Mouse (Mus musculus) kidney, embryonic 16.5 days (tissue): ENCODE measurements around the gene Rps2. TPM values are rescaled to one million over a fixed set of nuclear protein-coding genes. Genes with fewer than 3 reads are reported as not detected.
A peak's percentile ranks its signal among the peaks of the same experiment; 100 is the strongest.
"Not testable (repeated sequence)": the region's sequence is repeated elsewhere in the genome, so short reads cannot be mapped to it uniquely, and the experiment has no call there.

ENCODE experiments used
- ATAC-seq: fragments of 200-750 bp; cut with Nextera tagmentation; 2 replicates; pipeline ENCODE4 v1.8.0; 2017; ENCODE audit warnings: moderate TSS enrichment; ENCODE audit not compliant: low FRiP score, low TSS enrichment
- H3K27ac ChIP-seq: fragments of 300-500 bp; sonication (generic); 2 replicates; pipeline ENCODE4 v1.5.1; 2014; ENCODE audit warnings: low read length
- H3K27me3 ChIP-seq: fragments of 300-500 bp; sonication (generic); 2 replicates; pipeline ENCODE4 v1.6.1; 2014; ENCODE audit warnings: low read length, control low read depth, mixed read lengths; ENCODE audit not compliant: insufficient read depth
- H3K36me3 ChIP-seq: fragments of 300-500 bp; sonication (generic); 2 replicates; pipeline ENCODE4 v1.6.1; 2014; ENCODE audit warnings: low read length, control low read depth, mixed read lengths; ENCODE audit not compliant: insufficient read depth
- H3K4me1 ChIP-seq: fragments of 300-500 bp; sonication (generic); 2 replicates; pipeline ENCODE4 v1.6.1; 2014; ENCODE audit warnings: low read length, control low read depth, mixed read lengths; ENCODE audit not compliant: insufficient read depth
- H3K4me2 ChIP-seq: fragments of 300-500 bp; sonication (generic); replicated peaks from 2 replicates; pipeline ENCODE4 v1.6.1; 2014; ENCODE audit warnings: low read depth, low read length
- H3K4me3 ChIP-seq: fragments of 300-500 bp; sonication (generic); 2 replicates; pipeline ENCODE4 v1.5.1; 2014; ENCODE audit warnings: mild to moderate bottlenecking, low read length
- H3K9ac ChIP-seq: fragments of 300-500 bp; sonication (generic); replicated peaks from 2 replicates; pipeline ENCODE4 v1.6.1; 2014; ENCODE audit warnings: low read length
- H3K9me3 ChIP-seq: fragments of 300-500 bp; sonication (generic); 2 replicates; pipeline ENCODE4 v1.6.1; 2016; ENCODE audit warnings: low read length, control low read depth
- WGBS: fragments of 180-500 bp; shearing (Covaris S2); extraction: QIAGEN DNeasy Blood & Tissue Kit; methylation state at CpG from one replicate; pipeline ENCODE4 v1.1.7; 2014; 5-methylcytosine and 5-hydroxymethylcytosine counted together
- polyA plus RNA-seq: library from polyadenylated mRNA; unstranded; fragments of >200 nt; fragmentation: Nextera tagmentation; extraction: Ambion mirVana; gene quantifications from 2 replicates; pipeline ENCODE4 v1.2.1, GENCODE M21; 2015

Rps2 gene
- 1,489 and 1,547 TPM in 2 replicates for polyA plus RNA-seq

DNA sequence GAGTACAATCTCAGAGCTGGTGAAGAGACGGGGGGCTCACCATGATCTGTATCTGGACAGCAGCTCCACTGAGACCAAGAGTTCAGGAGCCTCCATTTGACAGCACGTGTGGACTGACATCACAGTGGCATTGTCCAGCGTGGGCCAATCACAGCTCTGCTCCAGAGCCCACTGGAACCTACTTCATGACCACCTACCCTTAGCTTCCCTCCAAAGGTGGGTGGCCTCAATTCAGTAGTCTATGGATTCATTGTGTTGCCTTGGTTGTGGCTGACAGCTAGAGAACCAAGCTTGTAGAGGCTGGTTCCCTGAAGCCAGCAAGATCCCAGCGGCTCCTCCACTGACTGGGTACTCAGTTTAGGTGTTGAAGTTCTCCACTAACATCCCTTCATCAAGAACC lies at the start of gene Rps2, which contains the start of gene Rnf151:
TSS of gene Rps2 (plus strand) at position 174 of the 400 bp plus-strand sequence.
TSS of gene Rnf151 (minus strand) at position 121 of the 400 bp plus-strand sequence.
- ATAC-seq = no peak
- H3K9ac ChIP-seq = peak within 1 kb of the TSS; percentile 92
- no peaks in the 10 kb centered on the region for H3K9me3 ChIP-seq
- peaks cover 20% of the 10 kb centered on the region for H3K36me3 ChIP-seq
- peak within 1 kb of the TSS; percentile 96 for H3K4me3 ChIP-seq
- 91% methylated on average over 4 of the region's 4 CpGs for WGBS
- H3K27ac ChIP-seq = no peak within 1 kb of the TSS
- H3K4me2 ChIP-seq = peak within 1 kb of the TSS; percentile 59
- peaks cover 36% of the 10 kb centered on the region for H3K4me1 ChIP-seq
- H3K27me3 ChIP-seq = no peaks in the 10 kb centered on the region

DNA sequence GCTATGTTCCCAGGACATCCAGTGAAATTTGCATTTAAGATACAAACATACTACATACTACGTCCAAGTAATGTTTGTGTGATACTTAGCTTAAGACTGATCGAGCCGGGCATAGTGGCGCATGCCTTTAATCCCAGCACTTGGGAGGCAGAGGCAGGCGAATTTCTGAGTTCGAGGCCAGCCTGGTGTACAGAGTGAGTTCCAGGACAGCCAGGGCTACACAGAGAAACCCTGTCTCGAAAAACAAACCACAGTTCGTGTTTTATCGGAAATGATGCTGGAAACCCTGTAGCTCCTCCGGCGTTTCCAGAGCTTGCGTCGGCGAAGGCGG lies 48.7 kb upstream of the Rps2 start:
- Histone ChIP-seq H3K4me2 (peak overlapping the region; percentile 60), H3K4me1 (peaks cover 32% of the 10 kb centered on the region), H3K9ac (peak overlapping the region; percentile 95), H3K27ac (peak overlapping the region; percentile 80), H3K4me3 (peak overlapping the region; percentile 84)
- not testable (repeated sequence) for H3K9me3 ChIP-seq, H3K27me3 ChIP-seq, H3K36me3 ChIP-seq
- 11% methylated on average over 15 of the region's 15 CpGs for WGBS
- peak; percentile 8 for ATAC-seq

DNA sequence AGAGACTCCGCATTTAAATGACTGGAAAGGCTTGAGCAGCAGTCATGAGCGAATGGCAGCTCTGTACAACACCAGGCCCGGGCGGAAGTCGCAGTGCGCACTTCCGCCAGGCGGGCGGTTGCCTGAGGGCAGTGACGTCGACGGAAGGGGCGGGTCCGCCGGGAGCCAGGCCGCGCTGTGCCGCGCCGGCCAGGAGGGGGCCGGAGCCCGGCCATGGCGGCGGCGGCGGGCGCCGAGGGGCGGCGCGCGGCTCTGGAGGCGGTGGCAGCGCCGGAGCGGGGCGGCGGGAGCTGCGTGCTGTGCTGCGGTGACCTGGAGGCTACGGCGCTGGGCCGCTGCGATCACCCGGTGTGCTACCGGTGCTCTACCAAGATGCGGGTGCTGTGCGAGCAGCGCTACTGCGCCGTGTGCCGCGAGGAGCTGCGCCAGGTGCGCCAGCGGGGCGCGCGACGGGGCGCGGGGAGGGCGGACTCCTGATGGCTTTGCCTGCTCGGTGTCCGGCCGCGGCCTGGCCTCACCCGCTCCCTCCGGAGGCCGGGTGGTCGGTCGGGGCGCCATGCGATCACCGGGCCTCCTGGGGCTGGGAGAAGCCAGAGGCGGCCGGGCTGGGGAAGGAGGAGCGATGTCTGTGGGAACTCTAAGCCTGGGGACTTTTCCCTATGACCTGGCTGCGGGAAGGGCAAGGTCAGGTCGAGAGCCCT lies 48.2 kb upstream of the Rps2 start, which contains the start of gene Zfp598:
TSS of gene Zfp598 (plus strand) at position 143 of the 701 bp plus-strand sequence.
- Histone ChIP-seq H3K4me3 (peak within 1 kb of the TSS; percentile 84), H3K27me3 (no peaks in the 10 kb centered on the region), H3K4me1 (peaks cover 32% of the 10 kb centered on the region), H3K9me3 (no peaks in the 10 kb centered on the region), H3K9ac (peak within 1 kb of the TSS; percentile 95), H3K27ac (peak within 1 kb of the TSS; percentile 80), H3K36me3 (no peaks in the 10 kb centered on the region), H3K4me2 (peak within 1 kb of the TSS; percentile 92)
- ATAC-seq = peak; percentile 99
- under 1% methylated on average over 76 of the region's 80 CpGs for WGBS

DNA sequence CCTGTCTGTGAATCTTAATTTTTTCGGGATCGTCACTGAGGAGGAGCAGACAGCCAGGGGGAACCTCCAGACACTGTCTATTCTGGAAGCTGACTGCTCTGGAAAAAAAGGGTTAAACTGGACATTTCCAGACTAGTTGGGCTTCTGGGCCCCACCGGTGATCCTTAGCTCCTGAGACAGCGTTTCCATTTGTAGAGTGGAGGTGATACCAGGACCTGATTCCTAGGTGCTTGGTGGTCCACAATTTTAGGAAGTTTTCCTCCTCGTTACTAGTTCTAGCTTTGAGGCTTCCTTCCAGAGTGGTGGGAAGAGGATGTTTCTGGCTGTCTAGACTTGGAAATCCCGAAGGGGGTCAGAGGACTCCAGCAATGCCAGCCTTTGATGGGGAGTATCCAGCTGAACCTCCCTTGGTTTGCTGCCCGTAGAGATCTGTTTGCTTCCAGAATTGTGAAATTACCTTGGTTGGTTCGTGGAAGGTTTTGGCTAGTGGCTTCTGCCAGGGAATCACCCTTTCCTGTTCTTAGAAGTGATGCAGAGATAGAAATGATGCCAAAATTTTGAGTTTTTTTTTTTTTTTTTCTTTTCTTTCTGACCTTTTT lies 47.6 kb upstream of the Rps2 start:
- Histone ChIP-seq H3K36me3 (no peaks in the 10 kb centered on the region), H3K4me3 (peak overlapping the region; percentile 84), H3K27me3 (no peaks in the 10 kb centered on the region), H3K4me1 (peaks cover 32% of the 10 kb centered on the region), H3K27ac (peak overlapping the region; percentile 80), H3K9me3 (no peaks in the 10 kb centered on the region), H3K9ac (peak overlapping the region; percentile 95), H3K4me2 (peak overlapping the region; percentile 92)
- no peak for ATAC-seq
- 8% methylated on average over 8 of the region's 8 CpGs for WGBS

DNA sequence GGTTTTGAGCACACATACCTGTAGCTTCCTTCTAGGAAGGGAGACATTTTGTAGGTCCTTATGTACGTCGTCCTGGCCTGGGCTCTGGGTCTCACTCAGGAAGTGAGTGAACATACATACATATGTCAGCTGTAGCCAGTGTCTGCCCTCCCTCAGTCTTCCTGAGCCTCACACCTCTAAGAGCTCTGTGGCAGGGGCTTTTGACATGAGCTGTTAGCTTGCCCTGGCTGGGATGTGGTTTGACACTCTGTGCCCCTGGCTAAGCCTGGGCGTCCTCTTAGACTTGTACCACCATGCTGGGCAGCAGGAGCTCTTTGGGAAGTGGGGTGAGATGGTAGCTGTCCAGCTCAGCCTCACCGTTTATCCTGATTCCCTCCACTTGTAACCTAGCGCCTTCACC lies 46.6 kb upstream of the Rps2 start:
- Histone ChIP-seq H3K4me1 (peaks cover 32% of the 10 kb centered on the region), H3K27me3 (no peaks in the 10 kb centered on the region), H3K9me3 (no peaks in the 10 kb centered on the region), H3K4me2 (peak overlapping the region; percentile 92), H3K27ac (no peak overlapping the region), H3K4me3 (no peak overlapping the region), H3K9ac (peak overlapping the region; percentile 95), H3K36me3 (no peaks in the 10 kb centered on the region)
- 66% methylated on average over 5 of the region's 5 CpGs for WGBS
- no peak for ATAC-seq

DNA sequence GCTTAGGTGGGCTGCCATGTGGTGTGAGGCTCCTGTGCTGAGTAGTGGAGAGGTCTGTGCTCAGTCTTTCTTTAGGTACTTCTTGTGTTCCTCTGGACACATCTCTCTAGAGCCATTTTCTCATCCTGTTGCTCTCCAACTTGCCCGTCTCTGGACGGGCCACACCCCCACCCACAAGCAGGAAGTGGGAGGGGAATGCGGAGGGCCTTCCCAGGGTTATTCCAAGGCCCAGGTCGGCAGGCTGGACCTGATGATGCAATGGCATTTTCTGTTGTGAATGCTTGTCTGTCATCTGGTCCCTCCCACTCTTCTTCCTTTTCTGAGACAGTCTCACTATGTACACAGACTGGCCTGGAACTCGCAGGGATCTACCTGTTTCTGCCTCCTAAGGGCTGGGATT lies 45.8 kb upstream of the Rps2 start:
- 15% methylated on average over 5 of the region's 5 CpGs for WGBS
- peaks cover 6% of the 10 kb centered on the region for H3K36me3 ChIP-seq
- peak overlapping the region; percentile 37 for H3K4me2 ChIP-seq
- H3K4me3 ChIP-seq = peak overlapping the region; percentile 14; the same call in 1 of the 2 replicates
- peaks cover 32% of the 10 kb centered on the region for H3K4me1 ChIP-seq
- H3K9ac ChIP-seq = peak overlapping the region; percentile 46
- H3K27me3 ChIP-seq = no peaks in the 10 kb centered on the region
- H3K27ac ChIP-seq = peak overlapping the region; percentile 22; the same call in 1 of the 2 replicates
- H3K9me3 ChIP-seq = no peaks in the 10 kb centered on the region
- no peak for ATAC-seq

DNA sequence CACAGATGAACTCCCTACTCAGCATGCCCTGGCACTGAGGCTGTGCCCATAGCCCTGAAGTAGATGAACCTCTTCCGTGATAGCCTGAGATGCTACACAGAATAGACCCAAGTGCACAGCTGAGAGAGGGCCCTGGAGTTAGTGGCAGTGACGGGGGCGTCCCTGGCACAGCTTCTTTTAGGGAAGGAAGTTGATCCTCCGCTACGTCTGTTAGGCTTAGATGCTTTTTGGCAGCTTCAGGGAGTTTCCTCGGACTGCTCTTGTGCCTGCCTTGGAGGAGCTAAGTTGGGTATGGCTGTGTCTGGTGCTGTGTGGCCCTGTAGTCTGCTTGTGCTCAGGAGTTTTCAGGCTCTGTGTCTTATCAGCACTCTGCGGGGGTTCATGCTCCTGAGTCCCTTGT lies 43.6 kb upstream of the Rps2 start:
- no peak overlapping the region for H3K9ac ChIP-seq
- peaks cover 28% of the 10 kb centered on the region for H3K4me1 ChIP-seq
- no peaks in the 10 kb centered on the region for H3K27me3 ChIP-seq
- H3K36me3 ChIP-seq = peaks cover 27% of the 10 kb centered on the region
- 85% methylated on average over 7 of the region's 7 CpGs for WGBS
- H3K4me2 ChIP-seq = no peak overlapping the region
- H3K9me3 ChIP-seq = no peaks in the 10 kb centered on the region
- ATAC-seq = no peak
- no peak overlapping the region for H3K4me3 ChIP-seq
- no peak overlapping the region for H3K27ac ChIP-seq

DNA sequence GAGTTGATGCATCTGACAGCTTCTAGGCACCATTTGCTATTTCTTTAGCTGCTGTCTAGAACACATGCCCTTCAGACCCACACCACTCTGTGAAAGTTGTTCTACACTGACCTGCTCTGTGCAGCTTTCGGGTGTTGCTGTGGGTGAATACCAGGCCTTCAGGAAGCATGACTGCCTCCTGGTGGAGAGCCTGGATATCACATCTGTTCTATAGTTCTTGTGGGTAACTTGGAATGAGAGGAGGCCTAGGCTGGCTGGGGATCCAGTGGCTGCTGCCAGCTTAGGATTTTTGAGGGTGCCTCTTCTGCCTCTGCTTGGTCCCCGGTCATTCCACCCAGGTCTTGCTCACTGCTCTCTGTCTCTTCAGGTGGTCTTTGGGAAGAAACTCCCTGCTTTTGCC lies 41.7 kb upstream of the Rps2 start:
- Histone ChIP-seq H3K4me2 (no peak overlapping the region), H3K9me3 (no peaks in the 10 kb centered on the region), H3K4me3 (no peak overlapping the region), H3K4me1 (peaks cover 19% of the 10 kb centered on the region), H3K27me3 (no peaks in the 10 kb centered on the region), H3K9ac (peak overlapping the region; percentile 15; the same call in 1 of the 2 replicates), H3K27ac (no peak overlapping the region), H3K36me3 (peaks cover 41% of the 10 kb centered on the region)
- no peak for ATAC-seq
- WGBS = 69% methylated on average over 2 of the region's 2 CpGs

DNA sequence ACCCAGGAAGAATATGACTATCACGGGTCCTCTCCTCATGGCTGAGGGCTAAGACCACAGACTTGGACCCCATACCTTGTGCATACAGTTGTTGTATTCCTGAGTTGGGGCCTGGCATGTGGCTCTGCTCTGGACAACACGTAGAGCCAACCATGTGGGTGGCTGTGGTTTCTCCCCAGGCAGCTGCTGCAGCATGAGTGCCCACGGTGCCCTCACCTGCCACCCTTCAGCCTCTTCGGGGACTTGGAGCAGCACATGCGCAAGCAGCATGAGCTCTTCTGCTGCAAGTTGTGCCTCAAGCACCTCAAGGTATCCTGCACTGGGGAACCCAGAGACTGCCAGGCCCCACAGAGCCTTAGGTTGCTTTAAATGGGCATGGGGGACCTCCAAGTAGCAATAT lies 41.0 kb upstream of the Rps2 start:
- peaks cover 45% of the 10 kb centered on the region for H3K36me3 ChIP-seq
- 95% methylated on average over 5 of the region's 5 CpGs for WGBS
- no peaks in the 10 kb centered on the region for H3K9me3 ChIP-seq
- H3K27me3 ChIP-seq = no peaks in the 10 kb centered on the region
- H3K27ac ChIP-seq = no peak overlapping the region
- no peak for ATAC-seq
- H3K9ac ChIP-seq = no peak overlapping the region
- peaks cover 12% of the 10 kb centered on the region for H3K4me1 ChIP-seq
- H3K4me3 ChIP-seq = no peak overlapping the region
- no peak overlapping the region for H3K4me2 ChIP-seq

DNA sequence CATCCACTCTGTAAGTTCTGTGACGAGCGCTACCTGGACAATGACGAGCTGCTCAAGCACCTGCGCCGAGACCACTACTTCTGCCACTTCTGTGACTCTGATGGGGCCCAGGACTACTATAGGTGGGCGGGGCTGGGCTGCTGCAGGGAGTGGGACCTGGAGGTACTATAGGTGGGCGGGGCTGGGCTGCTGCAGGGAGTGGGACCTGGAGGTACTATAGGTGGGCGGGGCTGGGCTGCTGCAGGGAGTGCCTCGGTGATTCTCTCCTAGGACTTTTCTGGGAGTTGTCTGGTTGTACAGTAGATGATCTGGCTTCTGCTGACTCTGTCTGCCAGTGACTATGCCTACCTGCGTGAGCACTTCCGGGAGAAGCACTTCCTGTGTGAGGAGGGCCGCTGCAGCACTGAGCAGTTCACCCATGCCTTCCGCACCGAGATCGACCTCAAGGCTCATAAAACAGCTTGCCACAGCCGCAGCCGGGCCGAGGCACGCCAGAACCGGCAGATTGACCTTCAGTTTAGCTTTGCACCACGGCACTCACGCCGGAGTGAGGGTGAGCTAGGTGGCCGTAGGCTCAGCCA lies 40.3 kb upstream of the Rps2 start:
- Histone ChIP-seq H3K27me3 (no peaks in the 10 kb centered on the region), H3K4me1 (peaks cover 5% of the 10 kb centered on the region), H3K36me3 (peaks cover 48% of the 10 kb centered on the region), H3K4me3 (no peak overlapping the region), H3K9ac (no peak overlapping the region), H3K9me3 (no peaks in the 10 kb centered on the region), H3K27ac (no peak overlapping the region), H3K4me2 (no peak overlapping the region)
- no peak for ATAC-seq
- 83% methylated on average over 24 of the region's 24 CpGs for WGBS
